Mouse (Mus musculus) hindbrain, postnatal 0 days (tissue): ENCODE results near the gene Pced1b. TPM values are rescaled to one million over a fixed set of nuclear protein-coding genes. Genes with fewer than 3 reads are reported as not detected.
"Not testable (repeated sequence)": the region's sequence is repeated elsewhere in the genome, so short reads cannot be mapped to it uniquely, and the experiment has no call there.

Experiments
- ATAC-seq: fragments of 200-750 bp; cut with Nextera tagmentation; 2 replicates; pipeline ENCODE4 v1.8.0; 2017; ENCODE audit warnings: mild to moderate bottlenecking, moderate TSS enrichment, moderate library complexity
- DNase-seq: peaks from one replicate; pipeline ENCODE4 v3.0.0-alpha.2; 2015; ENCODE audit warnings: low spot score
- H3K27ac ChIP-seq: fragments of 300-500 bp; sonication (generic); 2 replicates; pipeline ENCODE4 v1.5.1; 2014; ENCODE audit warnings: mild to moderate bottlenecking
- H3K27me3 ChIP-seq: fragments of 300-500 bp; sonication (generic); 2 replicates; pipeline ENCODE4 v1.6.1; 2014; ENCODE audit warnings: low read length, mixed read lengths; ENCODE audit not compliant: insufficient read depth
- H3K36me3 ChIP-seq: fragments of 300-500 bp; sonication (generic); 2 replicates; pipeline ENCODE4 v1.6.1; 2014; ENCODE audit warnings: low read length, mixed read lengths; ENCODE audit not compliant: insufficient read depth
- H3K4me1 ChIP-seq: fragments of 300-500 bp; sonication (generic); 2 replicates; pipeline ENCODE4 v1.6.1; 2014; ENCODE audit warnings: antibody characterized with exemption, low read length, mixed read lengths; ENCODE audit not compliant: insufficient read depth
- H3K4me2 ChIP-seq: fragments of 300-500 bp; sonication (generic); 2 replicates; pipeline ENCODE4 v1.6.1; 2014; ENCODE audit warnings: low read depth, mild to moderate bottlenecking, low read length, moderate library complexity, mixed read lengths
- H3K4me3 ChIP-seq: fragments of 300-500 bp; sonication (generic); 2 replicates; pipeline ENCODE4 v1.5.1; 2014; ENCODE audit warnings: low read length
- H3K9ac ChIP-seq: fragments of 300-500 bp; sonication (generic); replicated peaks from 2 replicates; pipeline ENCODE4 v1.6.1; 2014; ENCODE audit warnings: mild to moderate bottlenecking, low read length, moderate library complexity, mixed read lengths
- H3K9me3 ChIP-seq: fragments of 300-500 bp; sonication (generic); 2 replicates; pipeline ENCODE4 v1.6.1; 2016; ENCODE audit warnings: low read length, mixed read lengths
- CTCF ChIP-seq: IDR thresholded peaks from 2 replicates; pipeline ENCODE4 v1.5.1; 2016; ENCODE audit warnings: antibody characterized with exemption, control low read depth, low read depth
- WGBS: fragments of 180-500 bp; shearing (Covaris S2); extraction: QIAGEN DNeasy Blood & Tissue Kit; methylation state at CpG from one replicate; pipeline ENCODE4 v1.1.7; 2014; 5-methylcytosine and 5-hydroxymethylcytosine counted together
- polyA plus RNA-seq: library from polyadenylated mRNA; unstranded; fragments of >200 nt; fragmentation: Nextera tagmentation; extraction: Ambion mirVana; gene quantifications from 2 replicates; pipeline ENCODE4 v1.2.1, GENCODE M21; 2015
- total RNA-seq: library from RNA; depleted of rRNA; stranded (reverse); fragments of >200 nt; gene quantifications from 2 replicates; pipeline ENCODE4 v1.2.3, GENCODE M21; 2014

The Pced1b gene
- total and polyA plus RNA-seq, 2 experiments from 2014 or later, result 5.0 to 6.7 TPM

- Histone ChIP-seq H3K9ac (no peak overlapping the region), H3K36me3 (no peaks in the 10 kb centered on the region), H3K27me3 (no peaks in the 10 kb centered on the region), H3K4me3 (no peak overlapping the region), H3K4me1 (no peaks in the 10 kb centered on the region), H3K27ac (no peak overlapping the region), H3K9me3 (no peaks in the 10 kb centered on the region), H3K4me2 (no peak overlapping the region)
- WGBS, result 77% methylated on average over 8 of the region's 8 CpGs
- ATAC-seq, result no peak
- TF ChIP-seq CTCF, result no peak
- DNase-seq, result no peak
Measured at GRCm38 (mm10) chr15:97364968-97365367, 118.1 kb downstream of the Pced1b start.

- no peak overlapping the region for H3K27ac ChIP-seq
- no peak for ATAC-seq
- no peak overlapping the region for H3K9ac ChIP-seq
- H3K4me1 ChIP-seq, result no peaks in the 10 kb centered on the region
- H3K36me3 ChIP-seq, result no peaks in the 10 kb centered on the region
- no peaks in the 10 kb centered on the region for H3K27me3 ChIP-seq
- TF ChIP-seq CTCF, result no peak
- no peak for DNase-seq
- WGBS, result 95% methylated on average over 9 of the region's 9 CpGs
- H3K4me2 ChIP-seq, result no peak overlapping the region
- no peak overlapping the region for H3K4me3 ChIP-seq
- H3K9me3 ChIP-seq, result no peaks in the 10 kb centered on the region
Measured at GRCm38 (mm10) chr15:97368035-97368608, 121.2 kb downstream of the Pced1b start.

GRCm38 (mm10) chr15:97368631-97369030 is 121.7 kb downstream of the Pced1b start:
- DNase-seq (no peak), ATAC-seq (no peak)
- no peak overlapping the region for H3K4me2 ChIP-seq
- no peaks in the 10 kb centered on the region for H3K36me3 ChIP-seq
- TF ChIP-seq CTCF, result no peak
- no peak overlapping the region for H3K9ac ChIP-seq
- H3K27ac ChIP-seq, result no peak overlapping the region
- H3K4me1 ChIP-seq, result 0 out of 2 replicates have a peak, but pooled peaks cover 3% of the 10 kb centered on the region
- no peak overlapping the region for H3K4me3 ChIP-seq
- no peaks in the 10 kb centered on the region for H3K27me3 ChIP-seq
- H3K9me3 ChIP-seq, result no peaks in the 10 kb centered on the region
- WGBS, result 85% methylated on average over 7 of the region's 7 CpGs

GRCm38 (mm10) chr15:97369144-97369543 is 122.2 kb downstream of the Pced1b start:
- Histone ChIP-seq H3K9ac (no peak overlapping the region), H3K27ac (no peak overlapping the region), H3K4me3 (no peak overlapping the region), H3K9me3 (no peaks in the 10 kb centered on the region), H3K4me1 (0 out of 2 replicates have a peak, but pooled peaks cover 3% of the 10 kb centered on the region), H3K36me3 (no peaks in the 10 kb centered on the region), H3K4me2 (no peak overlapping the region), H3K27me3 (no peaks in the 10 kb centered on the region)
- TF ChIP-seq CTCF, result no peak
- WGBS, result 91% methylated on average over 10 of the region's 10 CpGs
- DNase-seq (no peak), ATAC-seq (no peak)

- no peak overlapping the region for H3K4me2 ChIP-seq
- 95% methylated on average over 7 of the region's 7 CpGs for WGBS
Measured at GRCm38 (mm10) chr15:97370880-97371279, 124.0 kb downstream of the Pced1b start.

GRCm38 (mm10) chr15:97372043-97372442 is 125.1 kb downstream of the Pced1b start:
- H3K9ac ChIP-seq, result not testable (repeated sequence)

More at GRCm38 (mm10) chr15:97370880-97371279, 124.0 kb downstream of the Pced1b start:
- Histone ChIP-seq H3K27me3 (no peaks in the 10 kb centered on the region), H3K9ac (no peak overlapping the region), H3K36me3 (no peaks in the 10 kb centered on the region), H3K4me3 (no peak overlapping the region), H3K9me3 (no peaks in the 10 kb centered on the region), H3K27ac (no peak overlapping the region), H3K4me1 (0 out of 2 replicates have a peak, but pooled peaks cover 3% of the 10 kb centered on the region)
- ATAC-seq (no peak), DNase-seq (no peak)
- TF ChIP-seq CTCF, result no peak

GRCm38 (mm10) chr15:97372611-97373131 is 125.8 kb downstream of the Pced1b start:
- Histone ChIP-seq H3K4me3 (no peak overlapping the region), H3K27me3 (no peaks in the 10 kb centered on the region), H3K9ac (no peak overlapping the region), H3K9me3 (no peaks in the 10 kb centered on the region), H3K4me1 (peaks cover 3% of the 10 kb centered on the region; the same call in 1 of the 2 replicates), H3K36me3 (no peaks in the 10 kb centered on the region), H3K4me2 (no peak overlapping the region), H3K27ac (no peak overlapping the region)
- no peak for ATAC-seq
- DNase-seq, result no peak
- no peak for TF ChIP-seq CTCF
- 51% methylated on average over 6 of the region's 6 CpGs for WGBS

More at GRCm38 (mm10) chr15:97372043-97372442, 125.1 kb downstream of the Pced1b start:
- 58% methylated on average over 3 of the region's 3 CpGs for WGBS
- H3K36me3 ChIP-seq, H3K9me3 ChIP-seq, H3K27me3 ChIP-seq, ATAC-seq, H3K4me1 ChIP-seq, H3K27ac ChIP-seq, H3K4me3 ChIP-seq, DNase-seq, H3K4me2 ChIP-seq: not testable (repeated sequence)
